Mouse (Mus musculus): ENCODE data around the gene Phox2a. TPM values are rescaled to one million over a fixed set of nuclear protein-coding genes. Genes with fewer than 3 reads are reported as not detected.

The Phox2a gene
- total RNA-seq, 4 experiments from 2014 or later: not detected

- peak; percentile 91 to 92 for DNase-seq (ENCODE audit: low spot score in 2 of 2)
These were observed 19.7 kb downstream of the Phox2a start, which contains the start of gene Inppl1 for GRCm38 (mm10) chr7:101837606-101838471. TSS of gene Inppl1 (minus strand) at chr7:101838229.

GRCm38 (mm10) chr7:101844186-101844585, 26.1 kb downstream of the Phox2a start:
- no peak for DNase-seq (ENCODE audit: low spot score in 2 of 2)

GRCm38 (mm10) chr7:101847934-101848333, 29.8 kb downstream of the Phox2a start:
- no peak for DNase-seq (ENCODE audit: low spot score in 2 of 2)

GRCm38 (mm10) chr7:101851689-101852088, 33.6 kb downstream of the Phox2a start:
- no peak for DNase-seq (ENCODE audit: low spot score in 2 of 2)

- DNase-seq (ENCODE audit: low spot score in 2 of 2): no peak
These were observed 34.7 kb downstream of the Phox2a start for GRCm38 (mm10) chr7:101852846-101853245.

GRCm38 (mm10) chr7:101853816-101854215, 35.7 kb downstream of the Phox2a start:
- no peak for DNase-seq (ENCODE audit: low spot score in 2 of 2)

- no peak for DNase-seq (ENCODE audit: low spot score in 2 of 2)
These were observed 39.0 kb downstream of the Phox2a start, which contains the start of gene Folr2 for GRCm38 (mm10) chr7:101857094-101857493. TSS of gene Folr2 (minus strand) at chr7:101857194.

GRCm38 (mm10) chr7:101858362-101858761, 40.2 kb downstream of the Phox2a start:
- DNase-seq (ENCODE audit: low spot score in 2 of 2): no peak

- DNase-seq (ENCODE audit: low spot score in 2 of 2): no peak
These were observed 42.9 kb downstream of the Phox2a start for GRCm38 (mm10) chr7:101860978-101861377.

GRCm38 (mm10) chr7:101862291-101862690, 44.2 kb downstream of the Phox2a start:
- DNase-seq (ENCODE audit: low spot score in 2 of 2): no peak

GRCm38 (mm10) chr7:101863415-101863814, 45.3 kb downstream of the Phox2a start, which contains the start of gene Anapc15:
TSS of gene Anapc15 (plus strand) at chr7:101863715.
- no peak for DNase-seq (ENCODE audit: low spot score in 2 of 2)

GRCm38 (mm10) chr7:101866491-101867265, 48.6 kb downstream of the Phox2a start:
- DNase-seq (ENCODE audit: low spot score in 2 of 2): no peak

GRCm38 (mm10) chr7:101867482-101867881, 49.4 kb downstream of the Phox2a start:
- DNase-seq (ENCODE audit: low spot score in 2 of 2): no peak

- no peak for DNase-seq (ENCODE audit: low spot score in 2 of 2)
These were observed 50.4 kb downstream of the Phox2a start for GRCm38 (mm10) chr7:101868241-101869162.

GRCm38 (mm10) chr7:101869163-101869500, 51.0 kb downstream of the Phox2a start:
- no peak for DNase-seq (ENCODE audit: low spot score in 2 of 2)

GRCm38 (mm10) chr7:101870629-101871028, 52.5 kb downstream of the Phox2a start, which contains the start of gene Folr1:
TSS of gene Folr1 (minus strand) at chr7:101870788.
- no peak for DNase-seq (ENCODE audit: low spot score in 2 of 2)

- DNase-seq (ENCODE audit: low spot score in 2 of 2): no peak
These were observed 53.2 kb downstream of the Phox2a start for GRCm38 (mm10) chr7:101871296-101871695.

All from gastrocnemius, adult 8-10 months (tissue).